Mouse (Mus musculus): ENCODE measurements around the gene Ptn.

Ptn gene

GRCm38 (mm10) chr6:36809747-36810285 is at the start of gene Ptn:
Gene Ptn (minus strand): TSS chr6:36810220.
- DNase-seq (ENCODE audit: low read depth): no peak

GRCm38 (mm10) chr6:36858258-36859041 is 48.4 kb upstream of the Ptn start:
- no peak for DNase-seq (ENCODE audit: low read depth)

- DNase-seq (ENCODE audit: low read depth): no peak
These were observed 47.7 kb upstream of the Ptn start for GRCm38 (mm10) chr6:36857627-36858257.

- no peak for DNase-seq (ENCODE audit: low read depth)
These were observed 40.6 kb upstream of the Ptn start for GRCm38 (mm10) chr6:36850422-36851129.

- no peak for DNase-seq (ENCODE audit: low read depth)
These were observed 35.3 kb upstream of the Ptn start for GRCm38 (mm10) chr6:36845288-36845687.

- DNase-seq (ENCODE audit: low read depth): no peak
These were observed 34.2 kb upstream of the Ptn start for GRCm38 (mm10) chr6:36844258-36844657.

- DNase-seq (ENCODE audit: low read depth): no peak
These were observed 33.0 kb upstream of the Ptn start for GRCm38 (mm10) chr6:36843031-36843488.

- DNase-seq (ENCODE audit: low read depth): no peak
These were observed 32.3 kb upstream of the Ptn start for GRCm38 (mm10) chr6:36842101-36842922.

- no peak for DNase-seq (ENCODE audit: low read depth)
These were observed 31.7 kb upstream of the Ptn start for GRCm38 (mm10) chr6:36841701-36842100.

GRCm38 (mm10) chr6:36841174-36841573 is 31.2 kb upstream of the Ptn start:
- DNase-seq (ENCODE audit: low read depth): no peak

GRCm38 (mm10) chr6:36838747-36839146 is 28.7 kb upstream of the Ptn start:
- DNase-seq (ENCODE audit: low read depth): no peak

- DNase-seq (ENCODE audit: low read depth): no peak
These were observed 25.3 kb upstream of the Ptn start for GRCm38 (mm10) chr6:36835351-36835750.

- no peak for DNase-seq (ENCODE audit: low read depth)
These were observed 24.8 kb upstream of the Ptn start for GRCm38 (mm10) chr6:36834695-36835265.

- no peak for DNase-seq (ENCODE audit: low read depth)
These were observed 22.7 kb upstream of the Ptn start for GRCm38 (mm10) chr6:36832681-36833080.

GRCm38 (mm10) chr6:36832207-36832606 is 22.2 kb upstream of the Ptn start:
- no peak for DNase-seq (ENCODE audit: low read depth)

GRCm38 (mm10) chr6:36830371-36830925 is 20.4 kb upstream of the Ptn start:
- no peak for DNase-seq (ENCODE audit: low read depth)

GRCm38 (mm10) chr6:36819784-36820050 is 9.7 kb upstream of the Ptn start:
- DNase-seq (ENCODE audit: low read depth): no peak

- DNase-seq (ENCODE audit: low read depth): no peak
These were observed 9.2 kb upstream of the Ptn start for GRCm38 (mm10) chr6:36819019-36819783.

- no peak for DNase-seq (ENCODE audit: low read depth)
These were observed 8.4 kb upstream of the Ptn start for GRCm38 (mm10) chr6:36818281-36819018.

GRCm38 (mm10) chr6:36816666-36817065 is 6.6 kb upstream of the Ptn start:
- DNase-seq (ENCODE audit: low read depth): no peak

Data from naive thymus-derived CD4-positive, alpha-beta T cell, adult 2 months (primary cell).